Mouse (Mus musculus) urinary bladder, adult 18-20 months (tissue): ENCODE measurements at regions not wholly inside any gene's neighbourhood (a gene's known extent, or its start where the extent isn't known, plus 50 kb on each side); places are given as distances from the start of the nearest gene placed in this dataset.
"Not testable (repeated sequence)": the region's sequence is repeated elsewhere in the genome, so short reads cannot be mapped to it uniquely, and the experiment has no call there.

Experiments
- DNase-seq, 2 experiments: peaks; one replicate each; pipeline ENCODE4 v3.0.0; 2022; ENCODE audit warnings: low spot score in 2 of 2, mixed read lengths in 2 of 2

- no peak for DNase-seq
These were observed 517.0 kb downstream of the Bnc2 start for GRCm38 (mm10) chr4:84157911-84158647.

- no peak for DNase-seq
These were observed 511.7 kb downstream of the Bnc2 start for GRCm38 (mm10) chr4:84163362-84163761.

- no peak for DNase-seq
These were observed 509.8 kb downstream of the Bnc2 start for GRCm38 (mm10) chr4:84165256-84165655.

GRCm38 (mm10) chr4:84172841-84173240 lies 502.2 kb downstream of the Bnc2 start:
- DNase-seq, result no peak

GRCm38 (mm10) chr4:84173441-84173840 lies 501.6 kb downstream of the Bnc2 start:
- DNase-seq, result no peak

- DNase-seq, result not testable (repeated sequence)
These were observed 498.6 kb downstream of the Bnc2 start for GRCm38 (mm10) chr4:84176457-84176856.

- DNase-seq, result no peak
These were observed 497.2 kb downstream of the Bnc2 start for GRCm38 (mm10) chr4:84177827-84178226.

GRCm38 (mm10) chr4:84184436-84184835 lies 490.6 kb downstream of the Bnc2 start:
- DNase-seq, result no peak

GRCm38 (mm10) chr4:84184844-84185243 lies 490.2 kb downstream of the Bnc2 start:
- DNase-seq, result no peak

GRCm38 (mm10) chr4:84189315-84189714 lies 485.8 kb downstream of the Bnc2 start:
- DNase-seq, result no peak

- no peak for DNase-seq
These were observed 483.8 kb downstream of the Bnc2 start for GRCm38 (mm10) chr4:84191303-84191702.

- DNase-seq, result no peak
These were observed 482.8 kb downstream of the Bnc2 start for GRCm38 (mm10) chr4:84192301-84192700.

- DNase-seq, result no peak
These were observed 478.3 kb downstream of the Bnc2 start for GRCm38 (mm10) chr4:84196732-84197131.

- no peak for DNase-seq
These were observed 476.9 kb downstream of the Bnc2 start for GRCm38 (mm10) chr4:84198176-84198575.

GRCm38 (mm10) chr4:84199181-84199656 lies 475.9 kb downstream of the Bnc2 start:
- DNase-seq, result no peak

GRCm38 (mm10) chr4:84201001-84201400 lies 474.1 kb downstream of the Bnc2 start:
- no peak for DNase-seq

- no peak for DNase-seq
These were observed 472.8 kb downstream of the Bnc2 start for GRCm38 (mm10) chr4:84202231-84202630.

GRCm38 (mm10) chr4:84203680-84204079 lies 471.4 kb downstream of the Bnc2 start:
- no peak for DNase-seq

- DNase-seq, result no peak
These were observed 470.3 kb downstream of the Bnc2 start for GRCm38 (mm10) chr4:84204777-84205176.

- no peak for DNase-seq
These were observed 466.9 kb downstream of the Bnc2 start for GRCm38 (mm10) chr4:84208175-84208574.

- DNase-seq, result no peak
These were observed 465.5 kb downstream of the Bnc2 start for GRCm38 (mm10) chr4:84209538-84209937.

- no peak for DNase-seq
These were observed 463.7 kb downstream of the Bnc2 start for GRCm38 (mm10) chr4:84211311-84211875.

GRCm38 (mm10) chr4:84212004-84212403 lies 463.1 kb downstream of the Bnc2 start:
- DNase-seq, result no peak
